Mouse (Mus musculus) kidney, adult 2 months (tissue): ENCODE data around the gene Arl4c.

Experiments
- CTCF ChIP-seq: fragments of 200-500 bp; conservative IDR thresholded peaks from 2 replicates; pipeline ENCODE4 v1.5.1; 2011; ENCODE audit warnings: low read depth, mild to moderate bottlenecking, control low read depth, low read length, moderate library complexity, mixed read lengths; ENCODE audit not compliant: insufficient read depth, insufficient read length
- POLR2A ChIP-seq: fragments of 200-500 bp; IDR thresholded peaks from one replicate; pipeline ENCODE4 v1.6.1; 2011; ENCODE audit warnings: low read depth, low read length, control low read depth

GRCm38 (mm10) chr1:88718563-88718962 lies 16.5 kb upstream of the Arl4c start:
- no peak for TF ChIP-seq CTCF
- no peak for TF ChIP-seq POLR2A
